ENCODE assay signal across 9 mouse cellular contexts in the genomic region with DNA sequence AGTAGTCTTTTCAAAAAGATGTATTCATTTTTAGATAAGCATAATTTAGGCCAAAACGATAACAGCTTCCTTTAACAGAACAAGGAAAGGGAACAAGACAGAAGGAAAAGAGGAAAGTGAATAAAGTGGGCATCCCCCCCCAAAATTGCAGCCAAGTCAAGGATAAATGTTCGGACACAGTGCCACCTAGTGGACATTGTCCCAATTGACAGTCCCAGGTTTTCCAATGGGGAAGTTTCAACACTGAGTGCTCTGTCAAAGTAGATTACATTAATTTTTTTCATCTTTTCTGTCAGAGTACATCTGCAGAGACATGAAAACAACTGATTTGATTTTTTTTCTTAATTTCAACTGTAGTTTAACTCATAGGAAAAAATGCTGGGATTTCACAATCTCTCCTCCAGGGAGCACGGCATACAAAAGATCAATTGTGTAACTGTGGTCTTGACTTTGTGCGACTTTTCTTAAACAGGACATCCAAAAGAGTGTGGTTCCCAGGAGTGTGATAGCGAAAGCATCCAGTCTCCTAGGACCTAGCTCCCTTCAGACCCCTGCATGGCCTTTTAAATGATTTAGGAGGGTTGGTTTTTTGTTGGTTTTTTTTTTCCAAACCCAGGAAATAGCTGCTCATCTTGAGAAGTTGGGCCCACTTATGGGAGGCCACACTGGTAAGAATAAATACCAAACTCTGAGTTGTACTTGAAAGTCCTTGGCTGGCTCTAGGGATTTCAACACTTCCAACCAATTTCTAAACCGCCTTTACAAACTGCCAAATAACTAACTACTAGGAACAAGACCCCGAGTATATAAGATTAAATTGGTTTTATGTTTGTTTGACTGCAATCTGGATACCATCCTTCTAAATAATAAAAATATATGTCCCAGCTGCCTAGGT. TPM values are rescaled to one million over a fixed set of nuclear protein-coding genes. Genes with fewer than 3 reads are reported as not detected.
DNase-seq lines count a peak whose midpoint lies in the region; ATAC-seq and TF ChIP-seq lines count a peak whose summit lies in the region.
"Had no signal": no experiment of that assay in that cellular context is flagged by ENCODE, and none has a peak within 500 bp of the region (broad histone marks: within the 10 kb centered on the region; RNA-seq: fewer than 3 reads in every experiment).

No protein-coding gene starts in this region.

- H3K4me1 ChIP-seq in midbrain, embryonic 10.5 days = peaks cover 33% of the 10 kb centered on the region
- peaks cover 15% of the 10 kb centered on the region for H3K4me1 ChIP-seq in midbrain, embryonic 16.5 days (ENCODE audit: control insufficient read depth, insufficient read depth, low read length)
- H3K4me1 ChIP-seq in bone marrow, adult 2 months (ENCODE audit: control insufficient read depth, insufficient read depth, low read length) = no peaks in the 10 kb centered on the region
- peaks cover 22% of the 10 kb centered on the region for H3K4me1 ChIP-seq in forebrain, embryonic 14.5 days (ENCODE audit: control insufficient read depth, insufficient read depth, low read length)

- no peaks in the 10 kb centered on the region for H3K36me3 ChIP-seq in midbrain, embryonic 10.5 days
- no peaks in the 10 kb centered on the region for H3K36me3 ChIP-seq in midbrain, embryonic 16.5 days (ENCODE audit: control insufficient read depth, insufficient read depth, low read length)
- H3K36me3 ChIP-seq in forebrain, embryonic 14.5 days (ENCODE audit: control insufficient read depth, insufficient read depth, low read length) = no peaks in the 10 kb centered on the region

- peaks cover 73% of the 10 kb centered on the region for H3K27me3 ChIP-seq in midbrain, embryonic 10.5 days (ENCODE audit: low read depth, poor library complexity, severe bottlenecking)
- H3K27me3 ChIP-seq in midbrain, embryonic 16.5 days (ENCODE audit: control insufficient read depth, insufficient read depth, low read depth, low read length) = peaks cover 6% of the 10 kb centered on the region; the same call in 1 of the 2 replicates
- H3K27me3 ChIP-seq in forebrain, embryonic 14.5 days (replicated peaks; ENCODE audit: control insufficient read depth, insufficient read depth, low read length) = no peaks in the 10 kb centered on the region

- 0 out of 2 replicates have a peak, but pooled peaks have one; percentile 28 for TF ChIP-seq CTCF in bone marrow, adult 2 months (IDR thresholded peaks at IDR 0.05; ENCODE audit: control insufficient read depth, insufficient read depth, low read length)

- no peak for TF ChIP-seq POLR2A in bone marrow, adult 2 months (IDR thresholded peaks at IDR 0.05; ENCODE audit: borderline replicate concordance, control insufficient read depth, low read depth, low read length)

- intact Hi-C loops in left cerebral cortex, postnatal 25 days (cut with DNase I) = loop anchor here (2.0 to 10.0 kb wide), 3 partner anchors 85 to 1243 kb away; no protein-coding TSS in a partner anchor

- 40% methylated on average over 7 of the region's 7 CpGs for WGBS in midbrain, embryonic 10.5 days
- WGBS in midbrain, embryonic 16.5 days = 27% methylated on average over 7 of the region's 7 CpGs
- WGBS in bone marrow, adult 2 months = 32% methylated on average over 7 of the region's 7 CpGs
- WGBS in forebrain, embryonic 14.5 days = 20% methylated on average over 7 of the region's 7 CpGs

- H3K27ac ChIP-seq in midbrain, embryonic 10.5 days (replicated peaks) = no peak overlapping the region
- H3K27ac ChIP-seq in midbrain, embryonic 16.5 days (ENCODE audit: low read length) = no peak overlapping the region
- no peak overlapping the region for H3K27ac ChIP-seq in bone marrow, adult 2 months (ENCODE audit: control insufficient read depth, insufficient read depth, low read depth, low read length, poor library complexity)
- H3K27ac ChIP-seq in forebrain, embryonic 14.5 days (ENCODE audit: low read depth, low read length) = no peak overlapping the region; the same call in 1 of the 2 replicates

- H3K9ac ChIP-seq in midbrain, embryonic 16.5 days (ENCODE audit: low read depth, low read length) = no peak overlapping the region
- H3K9ac ChIP-seq in forebrain, embryonic 14.5 days (ENCODE audit: low read length) = no peak overlapping the region

- H3K4me2 ChIP-seq in midbrain, embryonic 16.5 days (ENCODE audit: low read length) = no peak overlapping the region
- no peak overlapping the region for H3K4me2 ChIP-seq in forebrain, embryonic 14.5 days (ENCODE audit: low read length)

- peak; percentile 19 to 36 for DNase-seq in adrenal gland, adult 18-20 months (ENCODE audit: low spot score in 2 of 2)
- DNase-seq in adrenal gland, postnatal 4 days (ENCODE audit: low spot score in 2 of 2) = no peak
- peak; percentile 47 for DNase-seq in midbrain, embryonic 10.5 days (ENCODE audit: low spot score)
- DNase-seq in forebrain, embryonic 14.5 days (ENCODE audit: low spot score) = peak; percentile 85
- peak; percentile 45 to 57 for DNase-seq in left cerebral cortex, postnatal 25 days (ENCODE audit: low spot score in 2 of 2)
- DNase-seq in retina, embryonic 14.5 days (ENCODE audit: low spot score) = peak; percentile 86

- no peak overlapping the region for H3K4me3 ChIP-seq in midbrain, embryonic 10.5 days
- H3K4me3 ChIP-seq in midbrain, embryonic 16.5 days (ENCODE audit: low read depth, low read length) = no peak overlapping the region
- H3K4me3 ChIP-seq in bone marrow, adult 2 months (replicated peaks; ENCODE audit: control insufficient read depth, low read depth, low read length) = no peak overlapping the region
- H3K4me3 ChIP-seq in forebrain, embryonic 14.5 days (ENCODE audit: low read depth, low read length) = no peak overlapping the region
- H3K4me3 ChIP-seq: myocyte had no signal

- ATAC-seq in midbrain, embryonic 16.5 days = no peak
- no peak for ATAC-seq in forebrain, embryonic 14.5 days

- H3K9me3 ChIP-seq in midbrain, embryonic 10.5 days (replicated peaks) = 0 out of 2 replicates have a peak, but pooled peaks cover 3% of the 10 kb centered on the region
- no peaks in the 10 kb centered on the region for H3K9me3 ChIP-seq in midbrain, embryonic 16.5 days (replicated peaks; ENCODE audit: control insufficient read depth, low read length, poor library complexity, severe bottlenecking)
- no peaks in the 10 kb centered on the region for H3K9me3 ChIP-seq in forebrain, embryonic 14.5 days (replicated peaks; ENCODE audit: control insufficient read depth, low read length)

RNA-seq across cellular contexts. Expression of a gene that starts 19.7 kb away (rescaled TPM):
- not detected for total RNA-seq in adrenal gland, adult 18-20 months (2021)
- total RNA-seq in adrenal gland, postnatal 4 days (2021) = not detected
- 0.10 TPM in 1 of 2 replicates, not detected in the other for polyA plus RNA-seq in midbrain, embryonic 10.5 days (2016; fragmentation: Nextera tagmentation; extraction: Ambion mirVana)
- 0.09 TPM in 1 of 2 replicates, not detected in the other for polyA plus RNA-seq in midbrain, embryonic 16.5 days (2015; fragmentation: Nextera tagmentation; extraction: Ambion mirVana)
- not detected in 2 replicates for polyA plus RNA-seq in bone marrow, adult 2 months (2011; ENCODE audit: insufficient read depth, insufficient read length, low replicate concordance, missing spikeins)
- not detected in 2 replicates for polyA plus RNA-seq in forebrain, embryonic 14.5 days (2014; fragmentation: Nextera tagmentation; extraction: Ambion mirVana)
- total RNA-seq in left cerebral cortex, postnatal 25 days (2021) = under 1 TPM in 1 of 2 experiments, not detected in 1; 0.14 TPM

Comparison
In these comparisons a context has a peak if more than half of its experiments do, and no peak if none do; other contexts are left out.
1. DNase-seq: peak in adrenal gland, adult 18-20 months (2 of 2), midbrain, embryonic 10.5 days (single experiment), forebrain, embryonic 14.5 days (single experiment), left cerebral cortex, postnatal 25 days (2 of 2) and retina, embryonic 14.5 days (single experiment); none in adrenal gland, postnatal 4 days (0 of 2).